Mouse (Mus musculus) bone marrow, adult 2 months (tissue): ENCODE data around the gene Atp8b3.

Source experiments
- CTCF ChIP-seq: fragments of 200-500 bp; IDR thresholded peaks from 2 replicates; pipeline ENCODE4 v1.5.1; 2011; ENCODE audit warnings: low read length, control low read depth; ENCODE audit not compliant: control insufficient read depth, insufficient read depth
- POLR2A ChIP-seq: fragments of 200-500 bp; IDR thresholded peaks from 2 replicates; pipeline ENCODE4 v1.6.1; 2011; ENCODE audit warnings: low read depth, mild to moderate bottlenecking, control low read depth, low read length, borderline replicate concordance; ENCODE audit not compliant: control insufficient read depth

GRCm38 (mm10) chr10:80533704-80534103 lies 5.2 kb downstream of the Atp8b3 start:
- TF ChIP-seq CTCF: no peak
- TF ChIP-seq POLR2A: peak; percentile 32; the same call in 1 of the 2 replicates
